Mouse (Mus musculus) layer of hippocampus, adult 11-12 months (tissue): ENCODE measurements around the gene Fam222b.
"Not testable (repeated sequence)": the region's sequence is repeated elsewhere in the genome, so short reads cannot be mapped to it uniquely, and the experiment has no call there.

Source experiments
- DNase-seq: peaks from one replicate; pipeline ENCODE4 v3.0.0; 2022; ENCODE audit warnings: low spot score

The Fam222b gene

GRCm38 (mm10) chr11:78087756-78088281 is 6.6 kb upstream of the Fam222b start:
- DNase-seq = no peak

- DNase-seq = no peak
These were observed 340 bp upstream of the Fam222b start for GRCm38 (mm10) chr11:78094137-78094503.

DNA sequence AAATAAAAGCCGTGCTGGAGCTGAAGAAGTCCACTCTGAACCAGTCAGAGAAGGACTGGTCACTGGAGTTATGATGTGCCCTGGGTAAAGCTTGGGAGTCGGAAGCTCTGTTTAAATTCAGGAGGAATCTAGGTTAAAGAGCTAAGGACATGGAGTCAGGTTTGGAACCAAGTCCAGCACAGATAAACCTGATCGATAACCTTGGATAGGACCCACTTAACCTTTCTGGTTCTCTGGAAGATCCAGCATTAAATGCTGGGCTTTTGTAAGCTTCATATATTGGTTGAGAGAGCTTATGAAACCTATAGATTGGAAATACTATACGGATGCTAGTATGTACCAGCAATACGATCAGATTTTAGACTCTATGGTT is 670 bp downstream of the Fam222b start:
- no peak for DNase-seq

GRCm38 (mm10) chr11:78097077-78097476 is 2.6 kb downstream of the Fam222b start:
- DNase-seq = no peak

DNA sequence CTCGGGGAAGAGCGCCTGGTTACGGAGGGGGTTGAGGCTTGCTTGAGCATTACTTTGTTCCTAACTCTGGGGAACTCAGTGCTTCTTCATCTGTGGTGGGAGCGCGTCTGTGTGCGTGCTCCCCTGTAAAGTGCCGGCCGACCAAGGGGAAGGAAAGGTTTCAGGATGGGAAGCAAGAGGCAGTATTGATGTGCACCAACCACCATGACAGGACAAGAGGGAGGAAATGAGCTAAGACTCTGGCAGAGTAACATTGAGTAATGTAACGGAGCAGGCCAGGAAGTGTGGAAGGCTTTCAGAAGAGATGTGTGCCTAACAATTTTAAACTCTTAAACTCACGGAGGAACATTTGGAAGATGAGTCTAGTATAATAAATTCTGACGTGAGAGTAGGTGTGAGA is 6.3 kb downstream of the Fam222b start:
- no peak for DNase-seq

DNA sequence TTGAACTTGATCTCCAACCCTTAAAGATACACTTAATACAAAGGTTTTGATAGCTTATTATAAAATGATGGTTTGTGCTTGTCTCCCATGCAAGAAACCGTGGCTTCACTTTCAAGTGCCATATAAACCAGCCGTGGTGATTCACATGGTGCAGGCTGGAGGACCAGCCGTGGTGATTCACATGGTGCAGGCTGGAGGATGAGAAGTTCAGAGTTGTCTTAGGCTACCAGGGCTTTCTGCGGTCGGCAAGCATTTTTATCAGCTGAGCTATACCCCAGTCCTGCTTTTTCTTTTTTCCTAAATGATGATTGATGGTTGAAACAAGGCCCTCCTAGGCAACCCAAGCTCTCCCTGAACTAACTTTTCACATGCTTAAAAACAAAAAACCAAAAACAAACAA is 7.7 kb downstream of the Fam222b start:
- no peak for DNase-seq

DNA sequence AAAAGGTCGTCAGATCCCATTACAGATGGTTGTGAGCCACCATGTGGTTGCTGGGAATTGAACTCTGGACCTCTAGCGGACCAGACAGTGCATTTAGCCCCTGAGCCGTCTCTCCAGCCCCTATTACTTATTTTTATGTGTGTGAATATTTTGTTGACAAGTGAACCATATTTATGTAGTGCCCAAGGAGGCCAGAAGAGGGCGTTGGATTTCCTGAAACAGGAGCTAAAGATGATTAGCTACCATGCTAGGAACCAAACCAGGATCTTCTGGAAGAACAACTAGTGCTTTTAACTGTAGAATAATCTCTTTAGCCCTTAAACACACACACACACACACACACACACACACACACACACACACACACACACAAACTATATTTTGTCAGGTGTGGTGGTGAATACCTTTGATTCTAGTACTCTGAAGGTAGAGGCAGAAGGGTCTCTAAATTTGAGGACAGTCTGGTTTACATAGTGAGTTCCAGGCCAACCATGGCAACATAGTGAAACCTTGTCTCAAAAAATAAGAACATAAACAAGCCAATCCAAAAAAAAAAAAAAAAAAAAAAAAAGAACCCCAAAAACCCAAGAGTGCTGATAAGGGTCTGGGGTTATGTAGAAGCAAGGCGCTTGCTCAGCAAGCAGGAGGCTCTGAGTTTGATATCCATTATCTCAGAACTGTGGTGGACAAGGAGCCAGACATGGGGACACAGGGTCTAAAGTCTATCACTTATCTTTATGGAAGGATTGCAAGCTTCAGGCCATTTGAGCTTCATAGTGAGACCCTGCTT is 8.7 kb downstream of the Fam222b start:
- DNase-seq = no peak

GRCm38 (mm10) chr11:78104501-78104900 is 10.0 kb downstream of the Fam222b start:
- no peak for DNase-seq

- no peak for DNase-seq
These were observed 19.2 kb downstream of the Fam222b start for GRCm38 (mm10) chr11:78113616-78114015.

DNA sequence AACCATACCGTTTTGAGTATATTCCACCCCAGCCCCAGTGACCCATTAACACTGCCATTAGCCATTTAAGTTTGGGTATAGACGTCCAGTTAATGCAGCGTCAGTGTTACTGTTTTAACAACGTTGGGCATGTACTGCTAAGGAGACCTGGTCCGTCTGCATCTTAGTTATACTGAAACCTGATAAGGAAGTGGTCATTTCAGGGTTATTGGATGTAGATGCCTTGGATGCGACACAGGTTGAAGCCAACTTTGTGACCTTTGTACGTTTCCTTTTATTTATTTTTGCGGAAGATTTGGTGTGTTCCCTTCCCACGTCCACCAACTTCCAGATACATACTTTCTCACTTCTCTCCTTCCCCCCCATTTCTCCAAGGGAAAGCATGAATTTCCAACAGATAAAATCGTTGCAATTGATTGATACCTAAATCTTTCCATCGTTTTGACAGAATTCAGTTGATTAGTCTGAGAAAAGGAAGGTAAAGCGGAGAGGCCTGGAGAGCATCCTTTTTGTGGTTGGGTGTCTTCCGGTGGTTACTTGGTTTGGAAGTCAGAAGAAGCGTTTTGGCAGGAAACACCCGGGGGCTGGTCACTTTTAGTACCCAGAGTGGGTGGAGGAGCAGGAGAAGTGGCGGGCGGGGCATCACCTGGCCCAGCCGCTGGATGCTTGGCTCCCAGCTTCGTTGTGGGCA is 20.4 kb downstream of the Fam222b start:
- no peak for DNase-seq

- peak; percentile 92 for DNase-seq
These were observed 21.1 kb downstream of the Fam222b start for GRCm38 (mm10) chr11:78115367-78116145.

GRCm38 (mm10) chr11:78116146-78116410 is 21.6 kb downstream of the Fam222b start:
- no peak for DNase-seq

- DNase-seq = no peak
These were observed 24.0 kb downstream of the Fam222b start for GRCm38 (mm10) chr11:78118467-78118866.

GRCm38 (mm10) chr11:78119898-78120297 is 25.4 kb downstream of the Fam222b start:
- no peak for DNase-seq

- DNase-seq = no peak
These were observed 26.7 kb downstream of the Fam222b start for GRCm38 (mm10) chr11:78121176-78121575.

- DNase-seq = no peak
These were observed 28.4 kb downstream of the Fam222b start for GRCm38 (mm10) chr11:78122815-78123214.

DNA sequence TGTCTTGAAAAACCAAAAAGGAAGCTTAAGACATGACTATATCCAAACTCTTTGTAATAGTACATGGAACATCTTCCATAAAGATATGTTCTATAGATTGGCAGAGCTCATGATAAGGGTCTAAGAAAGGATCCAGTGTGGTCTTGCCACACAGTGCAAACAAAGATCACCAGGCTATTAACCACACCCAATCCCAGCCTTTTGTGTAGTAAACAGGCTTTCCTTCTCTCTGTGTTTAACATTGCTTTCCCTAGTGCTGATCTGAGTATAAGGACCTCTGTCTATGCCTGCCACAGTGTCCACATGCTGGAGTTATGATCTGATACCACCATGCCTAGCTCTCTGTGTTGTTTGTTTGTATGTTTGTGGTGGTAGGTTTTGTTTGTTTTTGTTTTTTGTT is 29.3 kb downstream of the Fam222b start:
- DNase-seq = no peak

GRCm38 (mm10) chr11:78125691-78126090 is 31.2 kb downstream of the Fam222b start:
- no peak for DNase-seq

GRCm38 (mm10) chr11:78126739-78127138 is 32.3 kb downstream of the Fam222b start:
- no peak for DNase-seq

DNA sequence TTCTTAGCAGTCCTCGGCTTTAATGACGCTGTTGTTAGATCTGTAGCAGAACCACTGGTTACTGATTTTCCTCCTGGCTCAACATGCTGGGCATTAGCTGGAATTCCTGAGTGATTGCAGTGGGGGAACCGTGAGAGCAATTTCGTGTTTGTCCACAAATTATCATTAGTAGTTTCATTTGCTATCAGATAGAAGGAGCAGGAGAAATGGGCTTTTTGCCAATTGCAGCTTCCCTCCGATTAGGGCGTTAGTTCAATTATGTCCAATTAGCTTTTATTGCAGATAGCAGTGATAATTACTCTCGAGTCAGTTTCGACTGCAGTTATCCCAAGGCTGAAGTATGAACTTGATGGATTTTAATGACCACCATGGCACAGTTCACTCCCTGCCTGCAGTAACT is 35.0 kb downstream of the Fam222b start:
- DNase-seq = no peak

- no peak for DNase-seq
These were observed 39.5 kb downstream of the Fam222b start for GRCm38 (mm10) chr11:78133915-78134314.

GRCm38 (mm10) chr11:78134344-78134743 is 39.9 kb downstream of the Fam222b start:
- no peak for DNase-seq

DNA sequence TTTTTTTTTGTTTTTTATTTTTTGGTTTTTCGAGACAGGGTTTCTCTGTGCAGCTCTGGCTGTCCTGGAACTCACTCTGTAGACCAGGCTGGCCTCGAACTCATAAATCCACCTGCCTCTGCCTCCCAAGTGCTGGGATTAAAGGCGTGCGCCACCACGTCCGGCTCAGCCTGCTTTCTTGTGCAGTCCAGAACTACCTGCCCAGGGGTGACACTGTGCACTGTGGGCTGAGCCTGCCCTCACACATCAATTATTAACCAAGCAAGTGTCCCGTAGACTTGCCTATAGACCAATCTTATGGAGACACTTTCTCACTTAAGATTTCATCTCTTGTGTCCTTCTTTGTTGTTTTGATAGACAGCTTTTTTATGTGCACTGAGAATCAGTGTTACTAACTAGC is 40.9 kb downstream of the Fam222b start:
- DNase-seq = not testable (repeated sequence)
